Mouse (Mus musculus) cerebellum, postnatal 14 days (tissue): ENCODE data around the gene Meis2.

Experiments
- DNase-seq, 2 experiments: peaks; one replicate each; pipeline ENCODE4 v3.0.0; 2021; ENCODE audit warnings: mixed read lengths in 2 of 2

The Meis2 gene

DNA sequence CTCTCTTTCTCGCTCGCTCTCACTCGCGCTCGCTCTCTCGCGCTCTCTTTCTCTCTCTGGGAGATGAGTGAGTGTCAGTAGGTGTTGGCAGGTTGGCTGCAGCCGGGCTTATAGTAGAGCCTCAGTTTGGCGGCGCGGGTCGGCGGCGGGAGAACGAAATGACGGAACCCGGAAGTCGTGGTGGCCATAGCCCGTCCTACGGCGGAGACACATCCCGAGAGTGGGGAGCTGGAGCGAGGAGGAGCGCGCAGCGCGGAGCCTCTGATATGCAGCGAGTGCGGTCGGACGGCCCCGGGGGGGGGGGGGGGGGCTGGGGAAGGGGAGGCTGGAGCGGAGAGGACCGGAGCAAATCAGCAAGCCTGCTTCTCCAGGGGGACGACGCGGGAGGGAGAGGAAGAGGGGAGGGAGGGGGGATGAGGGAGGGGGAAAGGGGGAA lies at the start of gene Meis2:
Gene Meis2 (minus strand): TSS at position 270 of the 436 bp plus-strand sequence.
- peak; percentile 41 to 53 for DNase-seq

DNA sequence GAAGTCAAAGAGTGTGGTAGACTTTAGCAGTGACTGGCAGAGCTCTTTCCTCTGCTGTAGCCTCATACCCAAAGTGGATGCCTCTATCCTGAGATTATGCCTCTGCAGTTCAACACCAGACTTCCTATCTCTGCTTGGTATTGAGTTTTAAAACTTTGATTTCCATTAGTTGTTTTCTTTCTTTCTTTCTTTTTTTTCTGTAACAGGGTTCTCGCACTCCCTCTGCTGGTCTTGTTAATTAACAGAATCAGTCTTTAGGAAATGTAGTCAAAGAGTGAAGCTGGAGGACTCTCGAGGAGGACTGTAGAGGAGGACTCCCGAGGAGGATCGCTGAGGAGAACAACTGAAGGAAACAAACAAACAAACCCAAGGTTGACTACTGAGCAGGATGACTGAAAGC lies 40.6 kb upstream of the Meis2 start:
- peak in 1 of 2 experiments; percentile 4 for DNase-seq

DNA sequence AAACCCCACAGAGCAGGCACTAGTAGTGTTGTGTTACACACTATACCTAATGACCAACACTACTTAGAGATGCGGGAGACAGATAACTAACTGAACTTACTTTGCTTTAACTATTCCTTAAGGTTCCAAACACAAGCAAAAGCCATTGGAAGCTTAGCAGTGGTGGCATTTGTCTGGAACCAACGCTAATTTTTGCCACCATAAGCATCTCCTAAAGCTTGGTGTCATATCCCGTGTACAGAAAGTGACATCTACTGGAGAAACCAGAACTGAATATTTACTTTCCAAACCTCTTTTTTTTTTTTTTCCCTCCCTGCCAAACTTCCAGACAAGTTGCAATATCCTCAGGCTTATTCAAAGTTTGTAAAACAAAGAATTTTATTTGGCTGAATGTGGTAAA lies 39.5 kb upstream of the Meis2 start:
- peak in 1 of 2 experiments; percentile 2 for DNase-seq

DNA sequence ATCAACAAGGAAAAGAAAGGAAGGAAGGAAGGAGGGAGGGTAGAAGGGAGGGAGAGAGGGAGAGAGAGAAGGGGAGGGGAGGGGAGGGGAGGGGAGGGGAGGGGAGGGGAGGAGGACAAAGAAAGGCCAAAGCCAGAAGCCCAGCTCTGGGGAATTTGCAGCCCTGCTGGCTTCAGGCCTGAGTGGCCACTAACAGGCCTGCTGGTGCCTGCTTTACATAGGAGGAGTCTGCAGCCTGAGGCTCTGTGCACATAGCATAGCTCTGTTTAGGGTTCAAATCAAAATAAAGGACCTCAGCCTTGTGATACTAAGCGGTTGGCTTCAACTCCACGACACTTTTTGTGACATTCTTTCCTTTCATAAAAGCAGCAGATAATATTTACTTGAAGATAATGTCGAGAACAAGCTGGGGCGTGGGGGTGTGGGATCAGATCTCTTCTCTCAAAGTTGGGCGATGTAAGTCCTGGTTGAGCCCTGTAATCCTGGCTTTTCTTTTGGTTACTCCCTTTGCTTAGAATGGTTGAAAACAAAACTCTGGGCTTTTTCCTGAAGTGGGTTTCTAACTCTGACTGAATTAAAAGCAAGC lies 37.9 kb upstream of the Meis2 start:
- DNase-seq, result no peak

DNA sequence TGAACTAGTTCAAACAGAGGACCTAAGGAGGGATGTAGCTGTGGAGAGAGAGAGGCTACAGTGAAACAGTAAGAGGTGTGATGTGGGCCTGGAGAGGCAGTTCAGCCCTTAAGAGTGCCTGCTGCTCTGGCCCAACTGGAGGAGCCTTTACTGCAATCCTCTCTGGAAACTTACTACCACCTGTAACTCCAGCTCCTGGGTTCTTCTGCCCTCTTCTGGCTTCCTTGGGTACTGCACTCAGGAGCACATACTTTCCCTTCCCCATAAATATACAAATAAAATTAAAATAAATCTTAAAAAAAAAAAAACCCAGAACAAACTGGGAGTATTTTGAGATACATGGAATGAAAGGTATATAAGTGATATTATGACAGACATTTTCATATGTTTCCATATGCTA lies 35.6 kb upstream of the Meis2 start:
- DNase-seq, result peak; percentile 40 to 74

DNA sequence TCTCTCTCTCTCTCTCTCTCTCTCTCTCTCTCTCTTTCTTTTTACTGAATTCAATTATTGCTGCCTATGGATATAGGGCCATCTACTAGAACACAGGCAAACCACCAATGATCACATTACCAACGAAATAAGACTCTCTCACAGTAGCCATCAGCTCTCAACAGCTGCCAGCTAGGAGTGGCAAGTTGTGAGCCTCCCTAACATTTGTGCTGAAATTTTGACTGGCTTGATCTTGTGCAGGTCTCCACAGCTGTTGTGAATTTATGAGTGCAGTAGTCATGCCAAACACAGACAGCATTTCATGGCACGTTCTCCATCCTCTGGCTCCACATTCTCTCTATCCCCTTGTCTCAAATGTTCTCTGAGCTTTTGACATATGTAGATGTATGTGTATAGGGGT lies 15.3 kb upstream of the Meis2 start:
- DNase-seq, result no peak

DNA sequence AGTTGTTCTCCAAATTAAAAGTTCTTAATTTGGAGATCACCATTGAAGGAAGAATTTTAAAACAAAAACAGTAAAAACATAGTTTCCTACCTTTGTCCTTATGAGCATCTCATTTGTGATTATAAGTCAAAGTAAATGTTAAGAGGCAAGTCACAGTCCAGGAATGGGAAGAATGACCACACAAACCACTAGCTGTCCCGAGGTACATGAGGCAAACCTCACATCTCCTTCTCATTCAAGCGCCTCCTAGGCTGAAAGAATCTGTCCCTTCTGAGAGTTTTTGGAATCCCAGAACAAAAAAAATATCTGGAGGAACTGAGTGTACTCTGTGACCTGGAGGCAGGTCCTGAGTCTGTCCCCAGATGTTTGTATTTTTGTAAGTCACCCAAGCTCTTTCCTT lies 13.2 kb upstream of the Meis2 start:
- no peak for DNase-seq

DNA sequence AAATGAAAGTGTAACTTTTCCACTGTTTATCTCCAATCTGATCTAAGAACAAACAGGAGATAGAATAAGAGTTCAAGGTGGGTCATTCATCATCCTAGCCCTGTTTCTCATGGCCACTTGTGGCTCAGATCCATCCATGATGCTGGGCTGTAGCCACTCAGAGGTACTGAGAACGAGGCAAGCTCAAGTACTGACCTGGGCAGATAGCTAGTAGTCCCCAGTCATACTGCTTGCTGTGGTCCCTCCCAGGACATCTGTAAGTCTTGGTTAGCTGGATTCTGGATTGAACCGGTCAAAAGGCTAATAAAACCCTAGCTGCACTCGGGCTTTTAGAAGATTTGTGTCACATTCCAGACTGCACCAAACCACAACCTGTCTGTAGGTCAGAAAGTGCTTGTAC lies 12.1 kb upstream of the Meis2 start:
- no peak for DNase-seq

DNA sequence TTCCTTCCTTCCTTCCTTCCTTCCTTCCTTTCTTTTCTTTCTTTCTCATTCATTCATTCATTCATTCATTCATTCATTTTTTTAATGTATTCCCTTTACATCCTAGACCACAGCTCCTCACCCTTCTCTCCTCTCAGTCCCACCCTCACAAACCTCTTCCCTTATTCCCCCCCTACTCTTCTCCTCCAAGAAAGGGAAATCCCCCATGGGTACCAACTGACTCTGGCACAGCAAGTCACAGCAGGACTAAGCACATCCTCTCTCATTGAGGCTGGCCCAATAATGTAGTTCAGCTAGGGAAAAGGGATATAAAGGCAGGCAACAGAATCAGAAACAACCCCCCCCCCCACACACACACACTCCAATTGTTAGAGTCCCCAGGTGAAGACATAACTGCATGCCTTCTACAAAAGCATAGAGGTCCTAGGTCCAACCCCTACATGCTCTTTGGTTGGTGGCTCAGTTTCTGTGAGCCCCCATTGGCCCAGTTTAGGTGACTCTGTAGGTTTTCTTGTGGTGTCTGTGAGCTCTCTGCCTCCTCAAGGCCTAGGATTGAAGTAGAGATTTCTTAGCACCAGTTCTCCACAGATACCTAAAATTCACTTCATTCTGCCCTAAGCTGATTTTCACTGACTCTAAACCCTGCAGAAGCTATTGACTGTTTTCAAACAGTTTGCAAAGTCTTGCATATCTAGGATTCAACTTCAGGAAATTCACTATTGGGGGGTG lies 11.3 kb upstream of the Meis2 start:
- no peak for DNase-seq

DNA sequence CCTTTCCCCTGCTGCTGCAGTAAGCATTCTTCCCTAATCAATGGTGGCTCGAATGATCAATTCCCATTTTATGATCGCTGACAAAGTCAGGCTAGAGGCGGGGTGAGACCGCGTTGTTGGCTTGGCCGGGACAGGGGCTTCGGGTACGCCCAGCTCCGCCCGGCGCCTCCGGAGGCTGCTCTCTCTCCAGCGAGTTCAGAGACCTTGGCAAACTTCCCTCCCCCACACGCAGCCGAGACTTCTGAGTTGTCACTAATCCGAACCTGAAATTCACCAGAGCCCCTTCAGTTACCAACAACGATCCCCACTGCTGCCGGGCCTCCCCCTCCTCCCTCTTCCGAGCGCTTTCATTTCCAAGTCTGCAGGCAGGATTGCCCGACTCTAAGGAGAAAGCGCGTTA lies 10.3 kb upstream of the Meis2 start:
- peak; percentile 22 to 24 for DNase-seq

DNA sequence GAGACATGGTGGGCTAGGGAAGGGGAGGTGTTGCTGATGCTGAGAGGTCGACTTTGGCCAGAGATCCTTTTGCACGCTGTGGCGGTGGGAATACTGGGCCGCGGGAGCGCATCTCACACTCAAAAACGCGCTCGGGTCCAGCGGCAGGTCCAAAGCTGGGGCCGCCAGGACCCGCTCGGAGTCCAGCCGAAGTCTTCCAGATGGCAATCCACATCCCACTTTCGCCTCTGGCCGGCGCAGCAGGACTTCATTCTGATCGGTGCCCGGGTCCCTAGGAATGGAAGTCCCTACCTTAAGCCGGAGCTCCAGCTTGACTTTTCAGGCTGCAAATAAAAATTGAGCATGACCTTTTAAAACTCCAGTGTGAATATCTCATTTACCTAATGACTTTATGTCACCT lies 9.8 kb upstream of the Meis2 start:
- peak in 1 of 2 experiments; percentile 14 for DNase-seq

DNA sequence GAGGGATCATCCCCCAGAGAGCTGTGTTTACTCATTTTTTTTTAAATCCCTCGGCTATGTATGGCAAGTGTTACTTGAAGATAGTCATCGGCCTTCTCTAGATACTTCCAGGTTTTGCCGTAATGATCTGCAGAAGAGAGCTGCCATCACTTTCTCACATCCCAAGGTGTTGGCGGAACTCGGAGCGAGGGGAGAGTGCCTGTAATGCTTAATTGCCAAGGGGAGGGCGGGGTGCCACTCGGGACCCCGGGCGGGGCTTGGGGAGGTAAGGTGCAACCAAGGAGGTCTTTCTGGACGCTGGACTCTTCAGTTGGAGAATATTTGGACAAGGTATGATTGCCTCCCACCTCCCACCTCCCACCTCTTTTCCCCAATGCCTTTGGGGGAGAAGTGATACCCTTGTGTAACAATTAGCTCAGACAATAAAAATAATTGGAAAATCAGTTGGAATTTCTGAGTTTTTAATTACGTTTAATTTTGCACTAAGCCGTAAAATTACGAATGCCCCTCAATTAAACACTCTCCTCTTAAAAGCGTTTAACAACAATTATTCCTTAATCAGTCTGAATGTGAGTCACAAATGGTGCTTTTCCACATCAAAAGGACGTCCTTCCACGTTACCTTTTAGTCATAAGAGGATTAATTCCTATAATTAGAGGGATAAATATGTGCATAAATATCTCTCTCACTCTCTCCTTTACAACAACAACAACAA lies 9.2 kb upstream of the Meis2 start:
- DNase-seq, result peak in 1 of 2 experiments; percentile 10

DNA sequence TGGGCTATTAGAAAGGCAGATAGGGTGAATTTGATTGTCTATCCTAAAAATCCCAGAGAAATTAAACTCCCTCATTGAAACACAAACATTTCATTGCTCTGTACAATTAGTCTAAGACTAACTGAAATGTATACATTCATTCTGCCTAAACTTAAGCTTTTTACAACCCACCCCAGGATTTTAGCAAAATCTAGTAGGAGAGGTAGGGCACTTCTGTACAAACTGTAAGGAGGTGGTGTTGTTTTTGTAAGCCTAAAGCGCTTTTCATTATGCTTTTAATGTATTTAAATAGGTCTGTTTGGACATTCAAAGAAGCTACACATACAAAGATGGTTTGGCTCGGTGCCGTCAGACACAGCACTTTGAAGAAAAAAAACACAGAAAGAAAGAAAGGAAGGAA lies 8.4 kb upstream of the Meis2 start:
- no peak for DNase-seq

DNA sequence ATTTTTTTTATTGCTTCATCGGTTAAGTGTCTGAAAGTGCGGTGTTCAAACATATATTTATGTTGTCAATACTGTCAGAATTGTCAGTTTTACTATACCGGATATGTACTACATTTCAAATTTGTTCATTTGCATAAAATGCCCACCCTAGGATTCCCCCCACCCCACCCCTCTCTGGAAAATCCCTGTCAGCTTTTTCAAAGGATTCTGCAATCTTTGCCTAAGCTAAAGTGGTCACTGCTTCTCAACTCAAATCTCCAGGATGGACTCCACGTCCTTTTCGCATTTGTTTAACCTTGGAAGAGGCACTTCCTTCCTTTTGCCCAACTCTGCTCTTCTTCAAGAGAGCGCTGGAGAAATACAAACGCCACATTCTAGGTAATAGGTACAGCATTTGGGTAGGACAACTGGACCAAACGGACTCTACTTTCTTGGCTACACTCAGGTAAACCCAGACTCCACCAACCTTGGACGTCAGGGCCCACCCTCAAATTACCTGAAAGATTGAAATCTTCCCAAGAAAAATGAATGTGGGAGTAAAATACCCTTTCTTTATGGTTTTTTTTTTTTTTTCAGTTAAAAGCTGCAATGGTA lies 7.8 kb upstream of the Meis2 start:
- peak in 1 of 2 experiments; percentile 10 for DNase-seq

DNA sequence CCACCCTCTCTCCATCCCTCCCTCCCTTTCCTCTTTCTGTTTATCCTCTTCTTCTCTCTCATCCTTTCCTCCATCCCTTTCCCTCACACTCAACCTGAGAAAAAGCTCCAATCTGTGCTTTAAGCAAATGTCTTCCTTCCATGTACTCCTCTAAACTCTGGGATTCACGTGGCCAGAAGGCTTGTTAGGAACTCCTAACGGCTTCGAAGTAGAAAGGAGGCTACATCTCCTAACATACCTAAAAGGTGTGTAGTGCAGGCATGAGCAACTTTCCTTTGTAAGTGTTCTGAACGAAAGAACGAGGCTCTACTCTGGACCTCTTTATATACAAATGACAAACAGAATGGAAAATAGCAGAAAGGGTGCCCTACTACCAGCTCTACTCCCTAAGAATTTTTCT lies 7.1 kb upstream of the Meis2 start:
- peak in 1 of 2 experiments; percentile 15 for DNase-seq

DNA sequence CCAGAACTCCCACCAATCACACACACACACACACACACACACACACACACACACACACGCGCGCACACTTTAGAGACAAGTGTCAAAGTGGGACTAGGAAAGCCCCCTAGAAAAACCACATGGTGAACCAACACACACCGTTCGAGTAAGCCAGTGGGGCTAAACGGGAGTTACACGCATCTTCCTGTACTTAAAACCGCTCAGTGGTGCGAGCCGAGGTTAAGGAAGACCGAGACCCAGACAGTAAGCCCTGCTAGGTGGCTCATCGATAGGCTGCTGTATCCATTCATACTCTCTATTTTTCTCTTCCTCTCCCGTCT lies 6.6 kb upstream of the Meis2 start:
- DNase-seq, result peak in 1 of 2 experiments; percentile 5

DNA sequence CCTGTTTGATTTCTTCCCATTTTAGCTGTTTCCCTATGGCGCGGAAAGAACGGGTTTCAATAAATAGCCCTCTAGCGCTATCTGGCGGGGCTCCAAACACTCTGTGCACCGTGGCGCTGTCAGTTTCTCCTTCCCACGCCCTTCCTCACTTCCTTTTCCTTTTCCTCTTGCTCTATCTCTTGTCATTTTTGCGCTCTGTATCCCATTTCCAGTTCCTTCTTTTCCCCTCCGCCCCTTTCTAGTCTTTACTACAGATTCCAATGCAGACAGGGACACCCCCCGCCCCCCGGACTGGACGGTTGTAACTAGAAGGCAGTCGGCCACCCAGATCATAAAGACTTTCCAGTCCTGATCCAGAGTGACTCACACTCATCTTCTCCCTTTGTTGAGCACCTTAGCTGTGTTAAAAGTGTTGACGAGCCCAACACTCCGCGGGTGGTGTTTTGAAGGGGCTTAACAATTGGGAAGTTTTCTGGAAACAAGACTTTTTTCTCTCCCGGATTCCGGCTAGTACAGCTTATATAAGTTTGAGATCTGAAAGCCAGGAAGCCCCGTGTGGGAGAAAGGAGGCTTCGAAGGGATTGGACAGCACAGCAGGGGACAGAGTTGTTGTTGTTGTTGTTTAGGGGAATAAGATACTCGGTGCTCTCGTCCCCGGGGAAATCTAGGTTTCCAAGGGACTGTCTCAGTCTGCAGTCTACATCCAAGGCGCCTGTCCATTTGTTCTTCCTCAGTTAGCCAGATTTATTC lies 6.1 kb upstream of the Meis2 start:
- peak; percentile 57 to 77 for DNase-seq

DNA sequence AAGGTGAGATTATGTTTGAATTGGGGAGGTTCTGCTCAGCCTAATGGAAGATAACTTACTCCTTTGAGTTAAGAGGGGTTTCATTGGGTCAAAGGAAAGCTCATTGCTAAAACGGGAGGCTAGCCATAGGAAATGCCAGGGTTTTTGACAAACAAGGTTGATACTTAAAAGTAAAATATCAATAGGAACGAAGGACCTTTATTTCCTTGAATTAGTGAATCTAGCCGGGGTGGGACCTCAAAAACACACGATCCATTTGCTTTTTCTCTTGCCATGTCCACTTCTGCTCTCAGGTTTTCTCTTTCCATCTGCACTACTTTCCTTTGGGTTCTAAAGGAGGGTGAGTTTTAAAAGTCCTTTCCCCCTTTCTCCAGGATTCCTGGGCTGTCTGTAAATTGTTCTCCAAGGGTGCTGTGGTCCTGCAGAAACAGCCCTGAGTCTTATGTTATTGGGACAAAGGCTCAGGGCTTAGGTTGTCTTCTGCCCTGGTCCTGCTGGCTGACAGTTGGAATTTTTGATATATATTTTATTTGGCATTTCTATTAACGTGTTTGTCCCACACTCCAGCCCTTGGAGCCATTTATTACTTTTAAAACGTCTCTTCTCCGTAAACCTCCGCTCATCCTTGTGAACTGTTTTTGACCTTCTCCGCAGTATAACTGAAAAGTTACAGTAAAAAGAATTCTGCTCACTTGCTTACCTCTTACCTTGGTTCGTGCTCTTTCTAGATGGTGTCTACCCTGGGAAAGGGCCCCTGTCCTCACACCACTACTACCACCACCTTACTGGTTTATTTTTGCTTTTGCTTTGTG lies 5.2 kb upstream of the Meis2 start:
- peak in 1 of 2 experiments; percentile 9 for DNase-seq

DNA sequence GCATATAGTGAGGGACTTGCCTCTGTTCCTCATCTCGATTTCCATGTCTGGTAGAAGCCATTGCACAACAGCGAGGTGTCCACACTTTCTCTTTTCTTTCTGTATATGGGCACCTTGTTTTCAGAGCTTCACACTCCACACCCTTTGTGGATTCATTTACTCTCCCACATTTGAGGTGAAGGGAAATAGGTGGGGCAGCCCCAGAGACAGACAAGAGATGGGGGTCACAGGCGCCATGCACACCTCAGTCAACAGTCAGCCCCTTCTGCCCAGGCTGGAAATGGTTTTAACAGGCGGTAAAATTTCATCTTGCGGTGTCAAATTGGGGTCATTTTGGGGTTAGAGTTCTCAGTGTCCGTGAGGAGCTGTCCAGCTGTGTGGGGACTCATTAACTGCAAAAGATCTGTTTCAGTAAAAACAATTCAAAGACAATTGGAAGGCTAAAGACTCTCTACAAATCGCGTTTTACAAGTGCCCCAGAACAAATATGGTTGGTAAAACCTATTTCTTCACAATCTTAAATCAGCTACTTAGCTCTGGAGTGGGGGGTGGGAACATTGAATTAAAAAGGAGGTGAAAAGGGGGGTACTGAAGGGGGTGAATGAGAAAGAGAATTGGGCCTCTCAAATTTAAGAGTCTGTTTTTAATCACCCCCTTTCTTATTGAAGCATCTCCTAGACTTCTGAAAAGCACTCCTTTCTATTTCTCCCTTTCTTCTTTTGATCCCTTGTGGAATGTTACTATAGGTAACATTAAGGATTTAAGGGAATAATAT lies 4.0 kb upstream of the Meis2 start:
- no peak for DNase-seq

DNA sequence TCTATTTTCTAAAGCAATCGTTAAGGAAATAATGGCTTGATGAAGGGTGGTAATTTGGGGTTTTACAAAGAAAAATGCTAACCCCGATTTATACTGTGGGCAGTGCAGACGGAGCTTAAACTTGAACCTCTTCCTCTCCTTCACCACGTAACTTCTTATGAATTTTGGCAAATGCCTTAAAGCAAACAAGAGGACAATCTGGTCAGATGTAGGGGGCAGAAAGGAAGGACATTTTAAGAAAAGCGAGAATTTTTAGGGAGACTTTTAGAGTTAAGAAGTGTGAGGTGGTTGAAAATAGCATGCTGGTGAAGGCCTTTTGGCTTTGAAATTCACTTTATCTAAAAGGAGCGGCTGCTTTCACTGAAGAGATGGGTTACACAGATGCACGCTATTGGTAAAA lies 3.3 kb upstream of the Meis2 start:
- peak in 1 of 2 experiments; percentile 7 for DNase-seq

DNA sequence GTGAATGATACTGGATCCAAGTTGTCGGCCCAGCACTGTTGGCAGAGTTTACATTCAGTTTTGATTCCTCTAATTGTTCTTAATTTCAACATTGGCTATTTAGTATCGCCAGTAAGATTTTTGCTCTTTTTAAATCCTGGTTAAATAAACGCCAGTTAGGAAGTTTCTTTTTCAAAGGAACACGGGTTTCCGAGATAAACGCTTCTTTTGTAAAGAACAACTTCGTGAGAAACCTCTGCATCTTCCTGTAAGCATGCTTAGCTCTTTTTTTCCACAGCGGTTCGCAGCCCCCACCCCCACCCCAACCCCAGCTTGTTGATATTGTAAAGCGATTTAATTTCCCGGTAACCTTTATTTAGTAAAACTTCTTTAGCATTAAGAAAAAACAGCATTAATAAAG lies 2.8 kb upstream of the Meis2 start:
- peak in 1 of 2 experiments; percentile 6 for DNase-seq
